Mouse (Mus musculus) spleen, adult 2 months (tissue): Measurements from ENCODE around the gene Gm37240.

Source experiments
- CTCF ChIP-seq: fragments of 200-500 bp; IDR thresholded peaks from 2 replicates; pipeline ENCODE4 v1.5.1; 2011; ENCODE audit warnings: mild to moderate bottlenecking, inconsistent platforms; ENCODE audit not compliant: insufficient read depth, insufficient read length, insufficient replicate concordance; ENCODE audit errors: extremely low read depth
- POLR2A ChIP-seq: fragments of 200-500 bp; IDR thresholded peaks from 2 replicates; pipeline ENCODE4 v1.6.1; 2011; ENCODE audit warnings: low read depth, low read length, inconsistent platforms

GRCm38 (mm10) chr3:85616389-85616788 lies 270.9 kb downstream of the Gm37240 start:
- TF ChIP-seq POLR2A = no peak
- TF ChIP-seq CTCF = no peak
